Mouse (Mus musculus): ENCODE data around the gene Tnip3. TPM values are rescaled to one million over a fixed set of nuclear protein-coding genes. Genes with fewer than 3 reads are reported as not detected.

The Tnip3 gene
- not detected in 2 replicates for polyA plus RNA-seq (2015; fragmentation: Nextera tagmentation; extraction: Ambion mirVana)

GRCm38 (mm10) chr6:65525192-65525591, at the start of gene Tnip3:
Gene Tnip3, plus strand, starts transcription at chr6:65525313.
- H3K36me3 ChIP-seq = no peaks in the 10 kb centered on the region
- H3K9ac ChIP-seq = no peak within 1 kb of the TSS
- H3K4me3 ChIP-seq = no peak within 1 kb of the TSS
- WGBS = 96% methylated on average over 5 of the region's 5 CpGs
- H3K27ac ChIP-seq (replicated peaks) = no peak within 1 kb of the TSS
- H3K4me1 ChIP-seq (replicated peaks) = no peaks in the 10 kb centered on the region
- H3K27me3 ChIP-seq = no peaks in the 10 kb centered on the region
- ATAC-seq (ENCODE audit: low read depth) = no peak
- no peak within 1 kb of the TSS for H3K4me2 ChIP-seq
- no peaks in the 10 kb centered on the region for H3K9me3 ChIP-seq

- Histone ChIP-seq H3K9ac (no peak overlapping the region), H3K27ac (replicated peaks) (no peak overlapping the region), H3K4me2 (no peak overlapping the region), H3K36me3 (no peaks in the 10 kb centered on the region), H3K9me3 (no peaks in the 10 kb centered on the region), H3K27me3 (no peaks in the 10 kb centered on the region), H3K4me3 (no peak overlapping the region), H3K4me1 (replicated peaks) (no peaks in the 10 kb centered on the region)
- ATAC-seq (ENCODE audit: low read depth) = no peak
These were observed 26.3 kb upstream of the Tnip3 start for GRCm38 (mm10) chr6:65498786-65499185.

GRCm38 (mm10) chr6:65510051-65510669, 15.0 kb upstream of the Tnip3 start:
- Histone ChIP-seq H3K4me1 (replicated peaks) (no peaks in the 10 kb centered on the region), H3K4me3 (no peak overlapping the region), H3K9me3 (no peaks in the 10 kb centered on the region), H3K4me2 (no peak overlapping the region), H3K36me3 (no peaks in the 10 kb centered on the region), H3K27me3 (no peaks in the 10 kb centered on the region), H3K9ac (no peak overlapping the region), H3K27ac (replicated peaks) (no peak overlapping the region)
- peak; percentile 85 for ATAC-seq (ENCODE audit: low read depth)
- WGBS = 42% methylated on average over 4 of the region's 4 CpGs

- 92% methylated on average over 3 of the region's 3 CpGs for WGBS
- Histone ChIP-seq H3K27ac (replicated peaks) (no peak overlapping the region), H3K4me2 (no peak overlapping the region), H3K9ac (no peak overlapping the region), H3K27me3 (no peaks in the 10 kb centered on the region), H3K4me1 (replicated peaks) (no peaks in the 10 kb centered on the region), H3K4me3 (no peak overlapping the region), H3K36me3 (no peaks in the 10 kb centered on the region), H3K9me3 (no peaks in the 10 kb centered on the region)
- no peak for ATAC-seq (ENCODE audit: low read depth)
These were observed 11.3 kb upstream of the Tnip3 start for GRCm38 (mm10) chr6:65513813-65514212.

GRCm38 (mm10) chr6:65516759-65517158, 8.4 kb upstream of the Tnip3 start:
- Histone ChIP-seq H3K4me3 (no peak overlapping the region), H3K9me3 (no peaks in the 10 kb centered on the region), H3K4me2 (no peak overlapping the region), H3K27ac (replicated peaks) (no peak overlapping the region), H3K4me1 (replicated peaks) (no peaks in the 10 kb centered on the region), H3K9ac (no peak overlapping the region), H3K36me3 (no peaks in the 10 kb centered on the region), H3K27me3 (no peaks in the 10 kb centered on the region)
- no peak for ATAC-seq (ENCODE audit: low read depth)
- 89% methylated on average over 8 of the region's 8 CpGs for WGBS

GRCm38 (mm10) chr6:65520821-65521220, 4.3 kb upstream of the Tnip3 start:
- WGBS = 87% methylated on average over 3 of the region's 3 CpGs
- Histone ChIP-seq H3K4me1 (replicated peaks) (no peaks in the 10 kb centered on the region), H3K4me3 (no peak overlapping the region), H3K9ac (no peak overlapping the region), H3K27ac (replicated peaks) (no peak overlapping the region), H3K9me3 (no peaks in the 10 kb centered on the region), H3K36me3 (no peaks in the 10 kb centered on the region), H3K4me2 (no peak overlapping the region), H3K27me3 (no peaks in the 10 kb centered on the region)
- no peak for ATAC-seq (ENCODE audit: low read depth)

- ATAC-seq (ENCODE audit: low read depth) = no peak
- 88% methylated on average over 1 of the region's 1 CpGs for WGBS
- no peak overlapping the region for H3K9ac ChIP-seq
These were observed 2.8 kb downstream of the Tnip3 start for GRCm38 (mm10) chr6:65527892-65528291.

GRCm38 (mm10) chr6:65531232-65531848, 6.2 kb downstream of the Tnip3 start:
- H3K27me3 ChIP-seq = no peaks in the 10 kb centered on the region
- no peak; the same call in 1 of the 2 replicates for ATAC-seq (ENCODE audit: low read depth)
- WGBS = 62% methylated on average over 3 of the region's 3 CpGs

More at GRCm38 (mm10) chr6:65527892-65528291, 2.8 kb downstream of the Tnip3 start:
- Histone ChIP-seq H3K36me3 (no peaks in the 10 kb centered on the region), H3K27me3 (no peaks in the 10 kb centered on the region), H3K27ac (replicated peaks) (no peak overlapping the region), H3K4me1 (replicated peaks) (no peaks in the 10 kb centered on the region), H3K4me2 (no peak overlapping the region), H3K4me3 (no peak overlapping the region), H3K9me3 (no peaks in the 10 kb centered on the region)

GRCm38 (mm10) chr6:65533687-65534086, 8.6 kb downstream of the Tnip3 start:
- H3K9ac ChIP-seq = no peak overlapping the region
- ATAC-seq (ENCODE audit: low read depth) = no peak
- H3K27me3 ChIP-seq = no peaks in the 10 kb centered on the region
- WGBS = 95% methylated on average over 1 of the region's 1 CpGs
- H3K4me2 ChIP-seq = no peak overlapping the region
- H3K4me3 ChIP-seq = no peak overlapping the region
- H3K27ac ChIP-seq (replicated peaks) = no peak overlapping the region
- no peaks in the 10 kb centered on the region for H3K36me3 ChIP-seq
- no peaks in the 10 kb centered on the region for H3K4me1 ChIP-seq (replicated peaks)
- no peaks in the 10 kb centered on the region for H3K9me3 ChIP-seq

More at GRCm38 (mm10) chr6:65531232-65531848, 6.2 kb downstream of the Tnip3 start:
- Histone ChIP-seq H3K9ac (no peak overlapping the region), H3K27ac (replicated peaks) (no peak overlapping the region), H3K9me3 (no peaks in the 10 kb centered on the region), H3K4me2 (no peak overlapping the region), H3K4me3 (no peak overlapping the region), H3K36me3 (no peaks in the 10 kb centered on the region), H3K4me1 (replicated peaks) (no peaks in the 10 kb centered on the region)

GRCm38 (mm10) chr6:65537327-65537884, 12.3 kb downstream of the Tnip3 start:
- H3K36me3 ChIP-seq = no peaks in the 10 kb centered on the region
- no peaks in the 10 kb centered on the region for H3K9me3 ChIP-seq
- ATAC-seq (ENCODE audit: low read depth) = no peak
- no peak overlapping the region for H3K9ac ChIP-seq
- H3K4me1 ChIP-seq (replicated peaks) = no peaks in the 10 kb centered on the region
- H3K27ac ChIP-seq (replicated peaks) = no peak overlapping the region
- 81% methylated on average over 5 of the region's 5 CpGs for WGBS
- no peaks in the 10 kb centered on the region for H3K27me3 ChIP-seq
- no peak overlapping the region for H3K4me3 ChIP-seq
- no peak overlapping the region for H3K4me2 ChIP-seq

- ATAC-seq (ENCODE audit: low read depth) = no peak
- H3K9me3 ChIP-seq = no peaks in the 10 kb centered on the region
- no peak overlapping the region for H3K9ac ChIP-seq
- H3K27ac ChIP-seq (replicated peaks) = no peak overlapping the region
- no peaks in the 10 kb centered on the region for H3K36me3 ChIP-seq
- no peak overlapping the region for H3K4me2 ChIP-seq
- H3K4me1 ChIP-seq (replicated peaks) = no peaks in the 10 kb centered on the region
- H3K27me3 ChIP-seq = no peaks in the 10 kb centered on the region
- WGBS = 77% methylated on average over 9 of the region's 9 CpGs
- no peak overlapping the region for H3K4me3 ChIP-seq
These were observed 13.0 kb downstream of the Tnip3 start for GRCm38 (mm10) chr6:65538022-65538652.

- Histone ChIP-seq H3K9me3 (no peaks in the 10 kb centered on the region), H3K36me3 (no peaks in the 10 kb centered on the region), H3K4me3 (no peak overlapping the region), H3K4me2 (no peak overlapping the region), H3K27me3 (no peaks in the 10 kb centered on the region), H3K9ac (no peak overlapping the region), H3K4me1 (replicated peaks) (no peaks in the 10 kb centered on the region), H3K27ac (replicated peaks) (no peak overlapping the region)
- 84% methylated on average over 3 of the region's 3 CpGs for WGBS
- no peak for ATAC-seq (ENCODE audit: low read depth)
These were observed 13.8 kb downstream of the Tnip3 start for GRCm38 (mm10) chr6:65538921-65539320.

Measured in neural tube, embryonic 13.5 days (tissue).